Mouse (Mus musculus) adrenal gland, postnatal 4 days (tissue): Measurements from ENCODE around the gene Prrc2c. TPM values are rescaled to one million over a fixed set of nuclear protein-coding genes. Genes with fewer than 3 reads are reported as not detected.
"Not testable (repeated sequence)": the region's sequence is repeated elsewhere in the genome, so short reads cannot be mapped to it uniquely, and the experiment has no call there.

Experiments used
- DNase-seq, 2 experiments: peaks; one replicate each; pipeline ENCODE4 v3.0.0; 2021 to 2022; ENCODE audit warnings: low spot score in 2 of 2, mixed read lengths in 2 of 2
- total RNA-seq, 2 experiments: library from RNA; stranded (reverse); gene quantifications; 2 replicates each; pipeline ENCODE4 v1.2.3; 2021

Gene Prrc2c
- total RNA-seq, 2 experiments from 2014 or later, result 197 to 223 TPM

DNA sequence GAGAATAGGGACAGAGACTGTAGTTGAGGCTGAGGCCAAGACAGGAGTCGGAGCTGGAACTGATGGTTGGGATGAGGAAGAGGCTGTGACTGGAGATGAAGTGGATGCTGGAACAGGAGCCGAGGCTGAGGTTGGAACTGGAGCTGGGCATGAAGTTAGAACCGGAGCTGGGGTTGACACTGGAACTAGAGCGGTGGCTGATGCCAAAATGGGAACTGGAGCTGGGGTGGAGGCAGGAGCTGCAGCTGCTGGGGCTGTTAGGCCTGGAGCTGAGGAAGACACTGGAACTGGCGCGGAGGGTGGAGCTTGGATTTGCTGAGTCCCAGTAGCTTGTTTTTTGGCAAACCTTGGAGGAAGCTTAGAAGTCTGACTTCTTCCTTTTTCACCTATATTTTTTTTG lies 42.5 kb downstream of the Prrc2c start:
- no peak for DNase-seq

DNA sequence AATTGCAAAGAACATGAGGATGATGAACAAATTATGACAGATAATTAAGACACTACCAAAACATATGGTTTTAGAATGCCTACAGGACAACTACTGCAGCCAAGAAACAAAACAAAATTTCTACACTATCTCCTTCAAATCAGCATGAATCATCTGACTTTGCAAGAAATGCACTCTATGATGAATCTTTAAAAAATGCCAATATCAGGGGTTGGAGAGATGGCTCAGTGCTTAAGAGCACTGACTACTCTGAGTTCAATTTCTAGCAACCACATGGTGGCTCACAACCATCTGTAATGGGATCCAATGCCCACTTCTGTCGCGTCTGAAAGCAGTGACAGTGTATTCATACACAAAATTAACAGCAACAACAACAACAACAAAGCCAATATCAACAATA lies 46.6 kb downstream of the Prrc2c start:
- no peak for DNase-seq

DNA sequence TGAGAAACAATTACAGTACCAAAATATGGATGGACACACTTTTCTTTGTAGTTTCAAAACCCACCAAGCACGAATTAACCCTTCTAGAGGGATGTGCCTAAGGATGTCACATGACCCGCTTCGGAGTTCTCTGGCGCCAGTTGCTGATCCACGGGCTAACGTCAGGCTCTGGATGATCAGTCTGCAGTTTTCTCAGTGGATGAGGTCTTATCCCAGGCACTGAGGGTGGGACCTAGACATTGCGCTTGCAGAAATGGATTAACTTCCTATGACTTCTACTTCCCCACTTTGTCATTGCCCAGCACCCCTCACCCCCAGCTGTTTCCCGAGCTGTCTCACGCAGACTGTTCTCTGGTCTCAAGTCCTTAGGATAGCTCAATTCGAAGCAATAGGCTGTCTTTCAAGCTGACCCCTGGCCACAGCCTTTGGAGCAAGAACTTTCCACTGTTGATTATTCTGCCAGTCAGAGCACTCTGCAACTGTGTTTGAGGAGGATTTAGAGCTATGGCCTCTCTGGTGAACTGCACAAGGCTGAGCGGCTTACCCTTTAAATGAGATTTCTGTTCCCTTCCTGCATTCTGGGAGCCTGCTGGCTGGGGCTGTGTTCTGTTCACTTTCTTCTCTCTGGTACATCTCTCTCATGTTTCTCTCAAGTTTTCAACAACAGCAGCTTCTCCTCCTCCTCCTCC lies 74.7 kb downstream of the Prrc2c start:
- DNase-seq, result no peak

DNA sequence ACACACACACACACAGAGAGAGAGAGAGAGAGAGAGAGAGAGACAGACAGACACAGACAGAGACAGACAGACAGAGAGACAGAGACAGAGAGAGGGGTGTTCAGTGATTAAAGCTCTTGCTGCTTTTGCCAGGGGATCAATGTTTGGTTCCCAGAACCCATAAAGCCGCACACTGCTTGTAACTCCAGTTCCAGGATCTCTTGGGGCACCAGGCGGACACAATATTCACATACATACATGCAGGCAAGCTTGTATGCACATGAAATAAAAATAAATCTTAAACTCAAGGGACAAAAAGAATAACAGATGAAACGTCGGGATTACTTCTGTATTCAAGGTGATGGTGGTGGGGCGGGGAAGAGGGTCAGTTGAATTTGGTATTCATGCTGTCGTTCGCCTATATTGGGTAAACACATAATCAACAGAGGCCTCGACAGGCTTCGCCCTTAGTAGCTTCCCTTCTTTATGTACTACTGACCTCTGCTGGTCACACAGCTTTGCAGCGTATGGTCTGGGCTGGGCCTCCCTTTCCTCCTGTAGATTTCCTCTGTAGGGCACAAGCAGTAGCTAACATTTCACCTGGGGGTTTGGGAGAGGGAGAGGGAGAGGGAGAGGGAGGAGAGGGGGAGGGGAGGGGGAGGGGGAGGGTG lies 75.4 kb downstream of the Prrc2c start:
- peak in 1 of 2 experiments; percentile 30 for DNase-seq

DNA sequence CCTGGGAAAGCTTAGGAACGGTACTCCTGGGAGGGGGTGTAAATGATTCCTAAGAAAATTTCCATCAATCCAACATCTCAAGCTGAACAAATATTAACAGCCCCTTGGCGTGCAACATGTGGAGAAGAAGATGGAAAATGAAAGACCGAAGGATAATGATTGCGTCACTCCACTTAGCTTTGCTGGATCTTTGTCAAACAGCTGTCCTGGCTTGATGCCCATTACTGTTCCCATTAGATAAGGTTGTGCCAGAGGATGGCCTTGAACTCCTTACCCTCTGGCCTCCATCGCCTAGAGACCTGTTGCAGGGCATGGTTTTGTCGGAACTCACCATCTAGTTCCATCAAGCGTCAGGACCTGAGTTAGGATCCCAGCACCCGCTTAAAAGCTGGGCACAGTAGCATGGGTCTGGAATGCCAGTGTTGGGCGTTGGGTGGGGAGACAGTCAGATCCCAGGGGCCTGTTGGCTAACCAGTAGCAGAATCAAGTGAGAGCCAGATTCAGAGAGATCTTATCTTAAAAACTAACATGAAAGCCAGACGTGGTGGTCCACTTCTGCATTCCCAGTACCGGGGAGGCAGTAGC lies 80.0 kb downstream of the Prrc2c start:
- no peak for DNase-seq

DNA sequence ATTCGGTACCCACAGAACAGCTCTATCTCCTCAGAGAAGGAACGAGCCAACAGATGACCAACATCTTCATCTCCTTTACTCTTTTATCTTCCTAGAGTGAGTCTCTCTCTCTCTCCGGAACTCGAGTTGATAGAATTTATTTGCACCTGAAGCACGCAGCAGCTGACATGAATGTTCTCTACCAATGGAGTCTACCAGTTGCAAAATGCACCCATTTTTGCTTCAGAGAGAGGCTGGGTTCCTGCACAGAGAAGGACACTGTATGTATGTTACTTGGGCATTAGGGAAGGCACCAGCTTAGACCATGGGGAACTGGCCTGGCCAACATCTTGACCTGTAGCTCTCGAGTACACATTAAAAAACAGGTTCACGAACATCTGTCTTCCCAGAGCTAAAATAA lies 82.2 kb downstream of the Prrc2c start, which contains the start of gene Myocos:
Gene Myocos (minus strand): TSS at position 101 of the 400 bp plus-strand sequence.
- DNase-seq, result no peak

DNA sequence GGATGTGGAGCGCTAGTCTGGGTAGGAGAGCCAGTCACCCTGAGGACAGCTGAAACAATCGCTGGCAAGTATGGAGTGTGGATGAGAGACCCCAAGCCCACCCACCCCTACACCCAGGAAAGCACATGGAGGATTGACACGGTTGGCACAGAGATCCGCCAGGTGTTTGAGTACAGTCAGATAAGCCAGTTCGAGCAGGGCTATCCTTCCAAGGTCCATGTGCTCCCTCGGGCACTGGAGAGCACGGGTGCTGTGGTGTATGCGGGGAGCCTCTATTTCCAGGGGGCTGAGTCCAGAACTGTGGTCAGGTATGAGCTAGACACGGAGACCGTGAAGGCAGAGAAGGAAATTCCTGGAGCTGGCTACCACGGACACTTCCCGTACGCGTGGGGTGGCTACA lies 91.9 kb downstream of the Prrc2c start:
- DNase-seq, result no peak

DNA sequence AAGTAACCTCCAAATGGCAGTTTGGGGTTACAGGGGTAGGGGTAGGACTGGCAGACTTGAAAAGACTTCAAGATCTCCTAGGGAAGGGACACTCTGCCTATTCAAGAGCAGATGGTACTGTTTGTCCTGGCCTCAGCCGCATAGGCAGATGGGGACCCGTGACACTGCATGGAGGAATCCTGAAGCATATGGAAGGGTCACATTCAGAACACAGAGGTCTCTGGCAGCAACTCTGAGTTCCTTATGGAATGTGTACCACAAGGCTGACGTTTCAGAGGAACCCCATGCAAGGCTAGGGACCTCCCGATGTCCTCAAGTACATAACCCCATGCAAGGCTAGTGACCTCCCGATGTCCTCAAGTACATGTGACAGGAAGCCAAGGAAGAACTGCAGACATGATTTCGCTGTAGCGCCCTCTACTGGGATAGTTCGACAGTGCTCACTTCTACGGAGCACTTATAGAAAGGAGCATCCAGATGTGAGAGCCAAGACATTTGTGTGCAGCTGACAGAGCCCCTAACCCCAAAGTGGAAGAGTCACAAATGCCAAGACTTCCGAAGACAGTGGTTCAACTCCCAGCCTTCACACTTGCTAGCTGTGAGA lies 94.2 kb downstream of the Prrc2c start:
- DNase-seq, result no peak

DNA sequence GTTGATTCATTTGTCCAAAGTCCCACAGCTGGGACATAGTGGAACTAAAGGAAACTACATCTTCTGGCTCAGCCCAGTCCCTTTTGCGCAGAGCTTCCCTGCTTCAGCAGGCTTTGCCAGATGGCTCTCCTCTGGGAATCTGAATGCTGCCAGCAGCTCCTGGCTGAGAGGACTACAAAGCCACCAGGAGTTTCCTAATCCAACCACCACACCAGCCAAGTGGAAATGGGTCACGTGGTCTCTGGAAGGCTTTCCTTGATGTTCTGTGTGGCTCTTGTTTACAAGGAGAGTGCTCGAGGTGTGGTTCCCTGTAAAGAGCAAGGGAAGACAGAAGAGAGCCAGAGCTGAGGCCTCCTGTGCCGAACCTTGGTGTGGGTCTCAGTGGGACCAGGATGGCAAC lies 96.6 kb downstream of the Prrc2c start:
- no peak for DNase-seq

DNA sequence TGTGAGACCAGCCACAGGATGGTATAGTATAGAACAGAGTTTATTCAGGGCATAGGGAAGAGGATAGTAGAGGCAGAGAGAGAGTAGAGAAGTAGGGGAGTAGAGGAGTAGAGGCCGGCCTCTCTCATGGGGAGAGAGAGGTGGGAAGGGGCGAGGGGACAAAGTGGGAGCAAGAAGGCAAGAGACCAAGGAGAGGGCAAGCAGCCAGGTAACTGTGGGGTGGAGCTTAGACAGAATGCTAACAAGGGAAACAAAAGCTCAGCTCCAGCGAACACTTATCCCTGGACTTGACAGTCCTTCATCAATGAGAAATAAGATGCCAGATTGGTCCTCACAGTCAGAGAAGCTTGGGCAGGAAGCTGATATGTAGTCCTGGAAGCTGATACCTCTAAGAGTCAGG lies 97.8 kb downstream of the Prrc2c start:
- no peak for DNase-seq

DNA sequence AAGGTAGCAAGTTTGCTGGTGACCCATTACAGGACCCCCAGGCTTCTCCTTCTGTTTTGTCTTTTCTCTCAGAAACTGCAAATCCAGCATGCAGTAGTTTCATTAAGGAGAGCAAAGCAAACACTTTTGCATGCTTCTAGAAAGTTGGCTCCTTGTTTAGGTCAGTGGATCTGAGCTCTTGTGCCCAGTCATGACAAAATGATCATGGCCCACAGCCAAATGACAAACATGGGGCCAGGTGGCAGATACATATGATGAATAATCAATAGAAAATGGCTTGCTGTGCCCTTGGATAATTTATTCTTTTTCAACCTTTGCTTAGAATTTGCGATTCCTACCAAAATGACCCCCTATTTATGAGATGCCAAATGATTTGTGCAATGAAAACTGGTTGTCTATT lies 100.5 kb downstream of the Prrc2c start:
- no peak for DNase-seq

DNA sequence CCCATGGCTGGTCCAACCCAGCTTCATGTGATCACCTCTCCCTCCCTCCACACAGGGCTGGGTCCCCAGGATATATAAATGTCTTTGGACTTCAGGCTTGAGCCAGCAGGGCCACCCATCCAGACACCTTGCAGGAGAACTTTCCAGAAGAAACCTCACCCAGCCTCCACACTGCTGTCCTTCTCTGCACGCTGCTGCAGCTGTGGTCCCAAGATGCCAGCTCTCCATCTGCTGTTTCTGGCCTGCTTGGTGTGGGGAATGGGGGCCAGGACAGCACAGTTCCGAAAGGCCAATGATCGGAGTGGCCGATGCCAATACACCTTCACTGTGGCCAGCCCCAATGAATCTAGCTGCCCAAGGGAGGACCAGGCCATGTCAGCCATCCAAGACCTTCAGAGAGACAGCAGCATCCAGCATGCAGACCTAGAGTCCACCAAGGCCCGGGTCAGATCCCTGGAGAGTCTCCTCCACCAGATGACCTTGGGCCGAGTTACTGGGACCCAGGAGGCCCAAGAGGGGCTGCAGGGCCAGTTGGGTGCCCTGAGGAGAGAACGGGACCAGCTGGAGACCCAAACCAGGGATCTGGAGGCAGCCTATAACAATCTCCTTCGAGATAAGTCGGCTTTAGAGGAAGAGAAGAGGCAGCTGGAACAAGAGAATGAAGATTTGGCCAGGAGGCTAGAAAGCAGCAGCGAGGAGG lies 101.2 kb downstream of the Prrc2c start, which contains the start of gene Myoc:
Gene Myoc (plus strand): TSS at position 105 of the 700 bp plus-strand sequence.
- DNase-seq, result no peak

DNA sequence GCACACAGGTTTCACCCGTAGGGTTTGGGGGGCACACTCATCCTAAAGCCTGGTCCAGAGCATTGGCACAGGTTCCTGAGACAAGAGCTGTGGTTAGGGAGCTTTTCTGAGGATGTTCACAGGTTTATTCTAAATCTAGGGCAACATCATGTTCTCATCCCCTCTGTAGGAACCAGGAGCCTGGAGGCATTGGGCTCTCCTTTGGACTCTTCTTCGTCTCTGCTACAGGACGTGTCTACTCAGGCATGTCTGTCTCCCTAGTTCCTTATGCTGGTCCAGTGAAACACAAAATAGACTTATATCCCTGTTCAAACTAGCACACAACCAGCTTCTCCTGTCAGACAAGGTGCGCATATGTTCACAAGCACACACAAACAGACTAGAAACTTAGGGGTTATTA lies 101.8 kb downstream of the Prrc2c start:
- no peak for DNase-seq

DNA sequence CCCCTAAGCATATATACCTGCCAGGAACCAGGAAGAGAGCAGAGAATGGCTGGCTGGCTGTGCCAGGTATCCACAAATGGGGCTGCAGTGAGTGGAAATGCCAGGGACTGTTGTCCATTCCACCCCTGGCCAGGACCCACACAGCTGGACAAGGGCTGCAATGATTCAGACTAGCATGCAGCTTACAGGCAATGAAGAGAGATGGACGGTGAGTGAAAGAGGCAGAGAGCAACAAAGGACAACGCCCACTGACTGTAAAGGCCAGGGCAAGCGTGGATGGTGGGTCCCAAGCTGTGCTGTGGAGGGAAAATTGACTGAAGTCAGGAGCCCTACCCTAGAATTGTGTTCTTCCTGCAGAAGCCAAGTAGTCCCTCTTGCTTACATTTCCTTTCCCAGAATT lies 103.8 kb downstream of the Prrc2c start:
- no peak for DNase-seq

DNA sequence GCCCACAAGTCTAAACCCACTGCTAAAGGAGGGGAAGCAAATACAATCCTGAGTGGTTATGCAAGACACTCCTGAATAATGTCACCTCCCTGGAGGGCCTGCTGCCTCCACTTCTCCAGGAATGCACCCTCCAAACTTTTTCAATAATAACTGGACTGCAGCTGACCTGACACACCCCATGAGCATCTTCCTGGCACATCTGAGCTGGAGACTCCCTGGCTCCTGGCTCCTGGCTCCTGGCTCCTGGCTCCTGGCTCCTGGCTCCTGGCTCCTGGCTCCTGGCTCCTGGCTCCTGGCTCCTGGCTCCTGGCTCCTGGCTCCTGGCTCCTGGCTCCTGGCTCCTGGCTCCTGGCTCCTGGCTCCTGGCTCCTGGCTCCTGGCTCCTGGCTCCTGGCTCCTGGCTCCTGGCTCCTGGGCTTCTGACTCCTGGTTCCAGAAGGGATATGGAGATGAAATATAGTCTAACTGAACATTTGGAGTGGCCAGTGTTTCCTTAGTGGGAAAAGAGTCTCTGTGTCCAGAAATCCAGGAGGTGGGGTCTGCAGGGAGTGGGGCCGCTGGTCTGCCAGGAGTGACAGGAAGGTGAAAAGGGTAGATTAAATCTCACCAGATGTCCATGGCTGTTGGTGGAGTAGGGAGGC lies 104.9 kb downstream of the Prrc2c start:
- DNase-seq, result not testable (repeated sequence)

DNA sequence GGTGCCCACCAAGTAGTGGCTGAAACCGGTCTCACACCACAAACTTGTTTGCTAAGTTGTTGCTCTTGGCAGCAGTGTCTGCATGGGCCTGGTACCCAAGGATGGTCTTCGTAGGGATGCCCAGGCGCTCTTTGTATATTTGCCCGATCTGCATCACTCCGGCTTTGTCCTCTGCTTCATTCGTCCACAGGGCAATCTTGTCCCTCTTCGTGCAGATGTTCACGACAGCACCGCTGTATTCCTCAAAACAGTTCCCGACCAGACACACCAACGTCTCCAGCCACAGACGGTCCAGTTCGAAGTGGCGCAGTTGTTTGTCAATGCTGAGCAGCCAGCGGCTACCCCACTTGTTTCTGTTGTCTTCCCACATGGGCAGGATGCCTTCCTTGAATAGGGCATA lies 112.0 kb downstream of the Prrc2c start:
- not testable (repeated sequence) for DNase-seq

DNA sequence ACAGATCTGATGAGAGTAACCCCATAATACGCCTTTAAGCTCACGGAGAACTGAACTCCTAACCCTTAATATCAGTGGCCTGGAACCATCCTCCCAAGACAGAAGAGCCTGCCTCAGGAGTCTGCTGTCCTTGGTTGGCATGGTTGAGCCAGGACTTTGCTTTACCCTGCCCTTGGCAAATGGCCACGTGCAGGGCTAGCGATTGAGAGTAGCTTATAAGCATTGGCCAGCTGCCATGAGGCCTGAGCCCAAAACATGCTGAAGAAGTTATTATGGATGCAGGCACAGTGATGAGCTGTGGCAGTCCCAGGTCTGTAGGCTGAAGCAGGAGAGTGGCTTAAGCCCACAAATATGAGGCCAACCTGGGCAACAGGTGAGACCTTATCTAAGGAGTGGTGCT lies 112.5 kb downstream of the Prrc2c start:
- not testable (repeated sequence) for DNase-seq

DNA sequence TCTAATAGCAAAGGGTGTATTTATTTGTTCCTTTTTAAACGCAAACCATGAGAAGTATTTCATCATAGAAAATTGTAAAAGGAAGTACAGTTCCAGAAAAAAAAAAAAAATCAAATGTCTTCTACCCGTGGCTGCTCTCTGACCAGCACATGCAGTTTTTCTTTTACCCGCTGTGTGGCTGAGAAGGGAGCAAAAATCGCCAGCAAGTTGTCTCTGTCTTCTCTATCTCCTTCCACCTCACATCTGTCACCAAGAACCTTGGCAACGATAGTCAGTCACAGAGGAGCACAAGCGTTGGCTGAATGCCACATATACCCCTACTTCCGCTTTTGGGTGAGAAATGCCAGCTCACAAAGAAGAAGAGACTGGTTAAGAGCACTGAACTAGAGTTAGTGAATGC lies 115.1 kb downstream of the Prrc2c start:
- no peak for DNase-seq

DNA sequence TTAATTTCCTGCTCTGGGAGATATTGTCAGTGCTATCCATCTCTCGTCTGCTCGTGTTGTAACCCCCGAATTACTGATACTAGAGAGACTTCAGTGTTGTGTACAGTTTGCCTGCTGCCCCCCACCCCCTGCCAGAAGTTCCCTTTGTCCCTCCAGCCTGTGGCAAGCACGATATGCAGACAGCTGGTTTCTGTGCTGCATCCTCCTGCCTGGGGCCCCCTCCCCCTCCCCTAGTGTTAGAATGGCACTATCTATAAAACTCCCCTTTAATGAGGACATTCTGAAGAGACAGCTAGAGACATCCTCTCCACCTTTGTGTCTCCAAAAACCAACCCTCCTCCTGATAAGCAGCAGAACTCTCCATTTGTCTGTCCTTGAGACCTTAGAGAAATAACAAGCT lies 116.5 kb downstream of the Prrc2c start:
- DNase-seq, result no peak
